Mouse (Mus musculus): Measurements from ENCODE around the gene Gm28048.

Gm28048 gene

GRCm38 (mm10) chr11:22937716-22938316 is 44.1 kb downstream of the Gm28048 start:
- DNase-seq, result no peak

DNA sequence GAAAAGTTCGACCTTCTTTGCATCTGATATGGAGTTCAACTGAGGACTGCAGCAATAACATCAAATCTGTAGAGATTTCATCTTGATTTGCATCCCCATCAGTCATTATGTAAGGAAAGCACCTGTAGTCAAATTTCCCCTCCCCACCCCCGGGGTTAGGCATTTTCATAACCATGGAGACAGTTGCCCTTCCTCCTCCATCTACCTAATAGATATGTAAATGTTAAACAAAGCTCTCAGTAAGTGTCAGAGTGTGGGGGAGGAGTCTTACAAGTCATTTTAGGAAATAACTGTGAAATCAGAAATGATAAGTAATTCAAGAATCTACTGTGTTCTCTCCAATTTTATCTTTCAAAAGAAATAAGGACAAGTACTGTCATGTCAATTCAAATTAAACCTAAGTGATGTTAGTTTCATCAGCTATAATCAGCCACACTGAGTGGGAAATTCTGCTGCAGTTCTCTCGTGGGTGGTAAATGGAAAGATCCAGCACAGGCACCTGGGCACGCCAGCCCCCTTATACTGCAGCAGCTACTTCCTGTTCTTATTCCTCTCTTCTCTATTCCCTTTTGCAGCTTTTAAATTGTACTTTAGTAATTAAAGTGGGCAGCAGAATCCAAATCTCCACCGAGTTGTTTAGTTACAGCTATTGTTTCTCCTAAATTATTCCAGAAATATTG is 45.3 kb downstream of the Gm28048 start:
- no peak for DNase-seq

- DNase-seq, result no peak
Observed at GRCm38 (mm10) chr11:22932167-22932566, 49.7 kb downstream of the Gm28048 start.

- no peak for DNase-seq
Observed at GRCm38 (mm10) chr11:22931320-22931905, 50.5 kb downstream of the Gm28048 start.

GRCm38 (mm10) chr11:22930129-22930528 is 51.8 kb downstream of the Gm28048 start:
- DNase-seq, result no peak

DNA sequence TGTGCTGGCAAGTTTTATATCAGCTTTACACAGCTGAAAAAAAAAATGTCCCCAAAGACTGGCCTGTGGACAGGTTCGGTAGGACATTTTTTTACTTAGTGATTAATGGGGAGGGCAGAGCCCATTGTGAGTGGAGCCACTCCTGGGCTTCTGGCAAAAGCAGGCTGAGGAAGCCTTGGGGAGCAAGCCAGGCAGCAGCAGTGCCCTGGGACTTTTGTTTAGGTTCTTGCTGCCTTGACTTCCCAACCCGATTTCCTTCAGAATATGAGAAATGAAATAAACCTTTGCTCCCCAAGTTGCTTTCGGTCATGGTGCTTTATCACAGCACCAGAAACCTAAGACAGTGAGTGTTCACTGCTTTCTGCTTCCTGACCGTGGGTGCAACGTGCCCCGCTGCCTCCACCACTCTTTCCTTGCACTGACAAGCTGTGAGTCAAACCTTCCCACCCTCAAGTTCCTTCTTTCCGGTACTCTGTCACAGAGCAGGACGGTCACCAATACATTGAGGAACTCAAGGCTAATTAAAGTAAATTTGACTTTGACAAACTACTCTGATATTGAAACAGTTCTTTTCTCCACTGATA is 53.2 kb downstream of the Gm28048 start:
- DNase-seq, result no peak

DNA sequence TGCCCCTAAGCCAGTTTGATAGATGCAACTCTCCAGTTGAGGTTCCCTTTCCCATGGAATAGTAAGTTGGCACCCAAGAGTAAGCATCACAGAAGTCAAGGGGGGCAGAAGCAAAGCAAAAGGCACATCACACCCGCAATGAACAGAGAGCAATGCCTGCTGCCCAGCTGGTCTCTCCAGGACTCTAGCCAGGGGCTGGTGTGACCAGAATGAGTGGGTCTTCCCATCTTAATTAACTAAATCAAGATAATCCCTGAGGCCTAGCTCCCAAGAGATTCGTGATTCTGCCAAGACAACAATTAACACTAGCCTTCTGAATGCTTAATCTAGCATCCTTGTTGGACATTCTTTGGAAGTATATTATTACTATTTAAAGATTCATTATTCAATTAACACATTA is 58.3 kb downstream of the Gm28048 start:
- no peak for DNase-seq

DNA sequence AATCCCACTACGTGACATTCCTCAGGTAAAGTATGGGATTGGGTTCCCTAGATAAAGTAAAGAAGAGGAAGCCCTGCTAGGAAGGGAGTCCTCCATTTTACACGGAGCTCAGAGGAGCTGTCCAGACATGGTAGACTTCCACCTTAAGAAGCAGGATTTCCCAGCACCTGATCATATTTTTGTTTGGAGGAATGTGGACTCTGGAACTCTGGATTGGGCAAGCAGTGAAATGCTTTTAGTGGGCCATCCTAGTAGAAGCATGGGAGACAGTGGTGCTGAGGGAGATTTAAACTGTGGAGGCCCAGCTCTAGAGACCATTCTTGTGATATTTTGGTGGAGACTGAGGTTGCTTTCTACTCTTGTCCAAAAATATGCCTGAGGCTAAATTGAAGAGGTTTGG is 59.3 kb downstream of the Gm28048 start:
- no peak for DNase-seq

GRCm38 (mm10) chr11:22919336-22919735 is 62.6 kb downstream of the Gm28048 start:
- no peak for DNase-seq

DNA sequence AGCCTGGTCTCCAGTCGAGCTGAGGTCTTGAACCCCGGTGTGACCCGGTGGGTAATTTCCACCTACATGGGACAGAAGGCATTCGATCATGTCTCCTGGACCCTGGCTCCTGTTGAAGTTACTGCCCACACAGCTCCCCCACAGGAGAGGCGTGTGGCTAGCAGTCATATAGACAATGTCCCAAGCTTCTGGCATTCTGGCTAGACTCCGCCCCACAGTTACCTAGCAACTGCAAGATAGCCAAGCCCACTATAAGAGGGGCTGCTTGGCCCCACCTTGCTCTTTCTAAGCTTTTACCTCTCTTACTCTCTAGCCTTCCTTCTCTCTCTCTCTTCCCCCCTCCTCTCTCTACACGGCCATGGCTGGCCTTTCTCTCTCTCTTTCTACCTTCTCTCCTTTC is 64.1 kb downstream of the Gm28048 start:
- no peak for DNase-seq

DNA sequence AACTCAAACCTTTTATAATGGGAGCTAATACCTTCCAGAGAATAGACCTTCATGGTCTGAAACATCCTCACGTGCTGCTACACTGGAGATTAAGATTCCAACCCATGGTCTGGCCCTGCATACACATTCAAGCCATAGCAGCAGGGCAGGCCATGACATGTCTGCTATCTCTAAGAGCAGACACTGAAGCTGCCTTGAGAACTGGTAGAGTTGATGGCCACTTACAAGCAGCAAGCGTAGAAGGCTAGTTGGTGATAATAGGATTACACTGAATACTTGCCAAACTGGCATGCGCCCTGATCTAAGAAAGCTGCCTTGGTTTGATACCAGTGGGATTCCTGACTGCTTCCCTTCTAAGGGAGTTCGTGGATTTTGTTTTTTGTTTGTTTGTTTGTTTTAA is 68.1 kb downstream of the Gm28048 start:
- DNase-seq, result no peak

DNA sequence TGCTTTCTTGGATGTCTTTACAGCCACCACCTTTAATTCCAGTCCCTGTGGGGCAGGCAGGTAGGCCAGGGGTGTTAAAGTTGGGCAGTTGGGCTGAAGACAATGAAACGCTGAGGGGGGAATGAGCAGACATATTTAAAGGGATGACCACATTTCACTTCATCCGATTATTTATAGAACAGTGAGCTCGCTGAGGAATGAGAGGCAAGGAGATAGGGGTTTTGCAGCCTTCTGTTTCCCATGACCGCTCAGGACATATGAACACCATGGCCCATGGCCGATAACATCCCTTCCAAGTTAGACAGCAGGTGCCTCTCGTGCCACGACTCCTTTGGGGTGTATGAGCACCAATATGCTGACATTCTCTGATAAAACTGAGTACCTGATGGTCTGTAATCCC is 70.1 kb downstream of the Gm28048 start:
- no peak for DNase-seq

DNA sequence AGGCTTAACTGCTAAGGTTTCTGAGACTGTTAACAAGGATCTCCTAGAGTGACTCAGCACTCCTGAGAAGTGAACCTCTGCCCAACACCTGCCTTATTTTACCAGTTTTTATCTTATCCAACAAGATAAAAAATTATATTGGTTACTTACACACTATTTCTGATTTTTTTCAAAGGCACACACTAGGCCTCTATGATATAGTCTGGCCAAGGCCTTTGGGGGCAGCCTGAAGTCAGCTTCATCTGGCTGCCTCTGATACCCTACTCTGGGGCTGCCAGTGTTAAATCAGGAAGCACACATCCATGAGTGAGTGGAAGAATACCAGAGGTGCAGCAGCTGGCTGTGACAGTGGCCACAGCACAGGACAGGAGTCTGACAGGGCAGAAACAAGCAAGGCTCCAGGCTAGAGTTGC is 75.4 kb downstream of the Gm28048 start:
- no peak for DNase-seq

GRCm38 (mm10) chr11:22902923-22903322 is 79.0 kb downstream of the Gm28048 start:
- DNase-seq, result no peak

GRCm38 (mm10) chr11:22900041-22900440 is 81.8 kb downstream of the Gm28048 start:
- DNase-seq, result no peak

DNA sequence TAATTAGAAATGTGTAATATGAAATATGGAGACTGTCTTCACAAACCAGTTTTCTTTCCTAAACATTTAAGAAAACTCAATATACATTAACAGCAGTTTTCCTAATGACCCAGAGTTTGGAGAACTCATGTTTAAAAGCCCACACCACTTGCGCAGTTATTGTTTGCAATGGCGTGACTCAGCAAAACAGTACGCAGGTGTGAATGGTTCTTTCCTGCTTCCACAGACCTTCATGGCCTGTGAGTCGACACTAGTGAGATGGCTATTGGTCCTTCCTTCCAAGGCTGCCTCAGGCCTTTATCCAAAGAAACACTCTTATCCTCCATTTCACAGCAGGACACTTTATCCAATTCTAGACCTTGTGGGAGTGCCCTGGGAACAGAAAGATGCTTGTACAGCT is 84.2 kb downstream of the Gm28048 start:
- no peak for DNase-seq

GRCm38 (mm10) chr11:22897127-22897526 is 84.8 kb downstream of the Gm28048 start:
- DNase-seq, result no peak

DNA sequence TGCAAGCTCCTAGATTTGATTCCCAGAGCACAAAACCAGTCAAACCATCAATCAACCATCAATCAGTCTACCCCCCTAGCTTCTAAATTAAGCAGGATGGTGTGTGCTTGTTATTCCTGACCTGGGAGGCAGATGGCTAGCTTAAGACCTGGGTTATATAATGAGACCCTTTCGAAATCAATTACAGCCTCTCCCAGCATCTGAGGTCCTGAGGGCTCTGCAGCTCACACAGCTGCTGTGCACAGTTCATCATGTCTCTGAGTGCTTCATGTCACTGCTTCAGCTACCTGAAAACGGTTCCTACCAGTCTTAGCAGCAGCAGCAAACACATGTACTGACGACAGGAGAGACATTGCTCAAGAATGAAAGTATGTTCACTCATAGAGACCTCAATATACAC is 88.8 kb downstream of the Gm28048 start:
- DNase-seq, result no peak

- DNase-seq, result no peak
Observed at GRCm38 (mm10) chr11:22892466-22892865, 89.4 kb downstream of the Gm28048 start.

- DNase-seq, result peak; percentile 20 to 43
Observed at GRCm38 (mm10) chr11:22891876-22892275, 90.0 kb downstream of the Gm28048 start.

GRCm38 (mm10) chr11:22891242-22891641 is 90.6 kb downstream of the Gm28048 start:
- DNase-seq, result no peak

DNA sequence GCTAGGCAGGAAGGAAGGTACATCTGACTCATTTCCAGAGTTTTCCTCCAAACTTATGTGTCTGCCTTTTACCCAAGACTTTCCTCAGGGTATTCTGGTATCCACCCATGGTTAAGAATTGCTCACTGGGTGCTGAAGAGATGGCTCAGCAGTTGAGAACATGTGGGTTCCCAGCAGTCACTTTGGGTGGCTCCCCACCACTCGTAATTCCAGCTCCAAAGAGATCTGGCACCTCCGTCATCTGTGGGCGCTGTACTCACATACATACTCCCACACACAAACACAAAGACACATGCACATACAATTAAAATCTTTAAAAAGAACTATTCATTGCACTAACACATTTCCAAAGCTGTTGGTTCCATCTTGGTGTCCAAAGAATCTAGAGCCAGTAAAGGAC is 92.7 kb downstream of the Gm28048 start:
- no peak for DNase-seq

DNA sequence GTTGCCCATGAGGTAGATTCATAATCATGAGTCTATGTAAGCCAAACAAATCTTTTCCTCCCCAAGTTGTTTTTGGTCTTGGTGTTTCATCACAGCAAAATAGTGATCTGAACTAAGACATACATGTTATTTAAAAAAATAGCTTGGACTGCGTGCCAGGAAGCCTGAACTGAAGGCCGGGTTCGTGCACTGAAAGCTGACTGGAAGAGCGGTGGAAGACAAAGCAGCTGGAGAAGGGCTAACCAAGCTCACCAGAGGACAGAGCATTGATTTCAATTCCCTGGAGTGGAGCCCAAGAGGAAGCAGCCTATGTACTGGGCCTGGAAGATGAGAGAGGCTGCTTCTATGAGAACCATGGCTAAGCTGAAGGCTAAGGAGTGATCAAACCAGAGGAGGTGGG is 94.9 kb downstream of the Gm28048 start:
- DNase-seq, result peak in 1 of 2 experiments; percentile 55

- DNase-seq, result no peak
Observed at GRCm38 (mm10) chr11:22885350-22885749, 96.5 kb downstream of the Gm28048 start.
